Mouse (Mus musculus) erythroblast, embryonic 14.5 days (primary cell): ENCODE data around the gene Cacna2d3. TPM values are rescaled to one million over a fixed set of nuclear protein-coding genes. Genes with fewer than 3 reads are reported as not detected.

ENCODE experiments used
- H3K27me3 ChIP-seq: 2 replicates; pipeline ENCODE4 v1.6.1; 2012; ENCODE audit warnings: inconsistent platforms; ENCODE audit not compliant: control insufficient read depth
- H3K36me3 ChIP-seq: 2 replicates; pipeline ENCODE4 v1.6.1; 2012; ENCODE audit warnings: mild to moderate bottlenecking, inconsistent platforms; ENCODE audit not compliant: control insufficient read depth
- H3K4me1 ChIP-seq: 2 replicates; pipeline ENCODE4 v1.6.1; 2012; ENCODE audit warnings: inconsistent platforms; ENCODE audit not compliant: control insufficient read depth
- H3K4me3 ChIP-seq: replicated peaks from 2 replicates; pipeline ENCODE3; 2012; ENCODE audit warnings: moderate library complexity, mild to moderate bottlenecking, inconsistent platforms
- H3K9me3 ChIP-seq: 2 replicates; pipeline ENCODE4 v1.6.1; 2012; ENCODE audit warnings: low read length, inconsistent platforms, mixed read lengths; ENCODE audit not compliant: control insufficient read depth
- GATA1 ChIP-seq: IDR thresholded peaks from 2 replicates; pipeline ENCODE4 v1.6.1; 2012; ENCODE audit warnings: low read length, inconsistent platforms, mixed read lengths
- TAL1 ChIP-seq: IDR thresholded peaks from 3 replicates; pipeline ENCODE4 v1.6.1; 2012; ENCODE audit warnings: low read length, inconsistent platforms, mixed read lengths
- polyA plus RNA-seq: library from polyadenylated mRNA; stranded (reverse); fragments of >175 nt; gene quantifications from 2 replicates; pipeline ENCODE4 v1.2.3, GENCODE M21; 2012

Cacna2d3 gene
- polyA plus RNA-seq, 1 experiment = 0.14 TPM

GRCm38 (mm10) chr14:28915004-28915403, 806.7 kb downstream of the Cacna2d3 start:
- H3K9me3 ChIP-seq = no peaks in the 10 kb centered on the region
- H3K36me3 ChIP-seq = no peaks in the 10 kb centered on the region
- H3K4me1 ChIP-seq = no peaks in the 10 kb centered on the region
- H3K27me3 ChIP-seq = no peaks in the 10 kb centered on the region
- TF ChIP-seq TAL1 = no peak
- TF ChIP-seq GATA1 = no peak
- H3K4me3 ChIP-seq = no peak overlapping the region

- Histone ChIP-seq H3K4me1 (no peaks in the 10 kb centered on the region), H3K4me3 (no peak overlapping the region), H3K9me3 (no peaks in the 10 kb centered on the region), H3K27me3 (no peaks in the 10 kb centered on the region), H3K36me3 (no peaks in the 10 kb centered on the region)
- TF ChIP-seq GATA1 (no peak), TAL1 (no peak)
Observed at GRCm38 (mm10) chr14:28907659-28908058, 814.0 kb downstream of the Cacna2d3 start.

GRCm38 (mm10) chr14:28892530-28892929, 829.1 kb downstream of the Cacna2d3 start:
- TF ChIP-seq TAL1 (no peak), GATA1 (no peak)
- Histone ChIP-seq H3K4me1 (no peaks in the 10 kb centered on the region), H3K27me3 (no peaks in the 10 kb centered on the region), H3K36me3 (no peaks in the 10 kb centered on the region), H3K9me3 (no peaks in the 10 kb centered on the region), H3K4me3 (no peak overlapping the region)

GRCm38 (mm10) chr14:28887373-28887772, 834.3 kb downstream of the Cacna2d3 start:
- no peak overlapping the region for H3K4me3 ChIP-seq
- H3K27me3 ChIP-seq = no peaks in the 10 kb centered on the region
- no peaks in the 10 kb centered on the region for H3K4me1 ChIP-seq
- no peaks in the 10 kb centered on the region for H3K9me3 ChIP-seq
- TF ChIP-seq GATA1 (no peak), TAL1 (no peak)
- no peaks in the 10 kb centered on the region for H3K36me3 ChIP-seq

- no peak for TF ChIP-seq GATA1
- TF ChIP-seq TAL1 = no peak
- no peaks in the 10 kb centered on the region for H3K9me3 ChIP-seq
Observed at GRCm38 (mm10) chr14:28886661-28887060, 835.0 kb downstream of the Cacna2d3 start.

GRCm38 (mm10) chr14:28870983-28871382, 850.7 kb downstream of the Cacna2d3 start:
- no peak for TF ChIP-seq GATA1
- no peaks in the 10 kb centered on the region for H3K36me3 ChIP-seq
- no peaks in the 10 kb centered on the region for H3K27me3 ChIP-seq
- no peaks in the 10 kb centered on the region for H3K9me3 ChIP-seq
- no peak overlapping the region for H3K4me3 ChIP-seq
- H3K4me1 ChIP-seq = no peaks in the 10 kb centered on the region

More at GRCm38 (mm10) chr14:28886661-28887060, 835.0 kb downstream of the Cacna2d3 start:
- H3K36me3 ChIP-seq = no peaks in the 10 kb centered on the region
- H3K4me3 ChIP-seq = no peak overlapping the region
- no peaks in the 10 kb centered on the region for H3K27me3 ChIP-seq
- no peaks in the 10 kb centered on the region for H3K4me1 ChIP-seq

GRCm38 (mm10) chr14:28870382-28870781, 851.3 kb downstream of the Cacna2d3 start:
- H3K4me3 ChIP-seq = no peak overlapping the region
- H3K36me3 ChIP-seq = no peaks in the 10 kb centered on the region
- TF ChIP-seq TAL1 (no peak), GATA1 (no peak)
- no peaks in the 10 kb centered on the region for H3K27me3 ChIP-seq
- H3K9me3 ChIP-seq = no peaks in the 10 kb centered on the region
- no peaks in the 10 kb centered on the region for H3K4me1 ChIP-seq

- Histone ChIP-seq H3K27me3 (no peaks in the 10 kb centered on the region), H3K36me3 (no peaks in the 10 kb centered on the region), H3K4me3 (no peak overlapping the region), H3K4me1 (no peaks in the 10 kb centered on the region), H3K9me3 (no peaks in the 10 kb centered on the region)
- TF ChIP-seq TAL1 (no peak), GATA1 (no peak)
Observed at GRCm38 (mm10) chr14:28864925-28865324, 856.7 kb downstream of the Cacna2d3 start.

- TF ChIP-seq TAL1 = no peak
- TF ChIP-seq GATA1 = no peak
- Histone ChIP-seq H3K36me3 (no peaks in the 10 kb centered on the region), H3K4me1 (no peaks in the 10 kb centered on the region), H3K4me3 (no peak overlapping the region), H3K27me3 (no peaks in the 10 kb centered on the region), H3K9me3 (no peaks in the 10 kb centered on the region)
Observed at GRCm38 (mm10) chr14:28861142-28861541, 860.5 kb downstream of the Cacna2d3 start.

Other genes starting within 250 kb of the Cacna2d3 start
- gene Selenok, start 246.4 kb upstream of the Cacna2d3 start, polyA plus RNA-seq = 2.3 and 2.4 TPM in 2 replicates